Mouse (Mus musculus) left cerebral cortex, postnatal 4 days (tissue): Measurements from ENCODE around the gene Zfp36l1. TPM values are rescaled to one million over a fixed set of nuclear protein-coding genes. Genes with fewer than 3 reads are reported as not detected.

ENCODE experiments used
- DNase-seq: peaks from one replicate; pipeline ENCODE4 v3.0.0-alpha.2; 2022
- intact Hi-C: fragments of 180-260 bp; cut with DNase I; formaldehyde crosslinking; loops from one replicate; pipeline ENCODE4 v1.15.1; 2025
- total RNA-seq, 2 experiments: library from RNA; stranded (reverse); gene quantifications; 2 replicates each; pipeline ENCODE4 v1.2.3; 2021

The Zfp36l1 gene
- total RNA-seq, 2 experiments from 2014 or later = 47.2 to 54.4 TPM

DNA sequence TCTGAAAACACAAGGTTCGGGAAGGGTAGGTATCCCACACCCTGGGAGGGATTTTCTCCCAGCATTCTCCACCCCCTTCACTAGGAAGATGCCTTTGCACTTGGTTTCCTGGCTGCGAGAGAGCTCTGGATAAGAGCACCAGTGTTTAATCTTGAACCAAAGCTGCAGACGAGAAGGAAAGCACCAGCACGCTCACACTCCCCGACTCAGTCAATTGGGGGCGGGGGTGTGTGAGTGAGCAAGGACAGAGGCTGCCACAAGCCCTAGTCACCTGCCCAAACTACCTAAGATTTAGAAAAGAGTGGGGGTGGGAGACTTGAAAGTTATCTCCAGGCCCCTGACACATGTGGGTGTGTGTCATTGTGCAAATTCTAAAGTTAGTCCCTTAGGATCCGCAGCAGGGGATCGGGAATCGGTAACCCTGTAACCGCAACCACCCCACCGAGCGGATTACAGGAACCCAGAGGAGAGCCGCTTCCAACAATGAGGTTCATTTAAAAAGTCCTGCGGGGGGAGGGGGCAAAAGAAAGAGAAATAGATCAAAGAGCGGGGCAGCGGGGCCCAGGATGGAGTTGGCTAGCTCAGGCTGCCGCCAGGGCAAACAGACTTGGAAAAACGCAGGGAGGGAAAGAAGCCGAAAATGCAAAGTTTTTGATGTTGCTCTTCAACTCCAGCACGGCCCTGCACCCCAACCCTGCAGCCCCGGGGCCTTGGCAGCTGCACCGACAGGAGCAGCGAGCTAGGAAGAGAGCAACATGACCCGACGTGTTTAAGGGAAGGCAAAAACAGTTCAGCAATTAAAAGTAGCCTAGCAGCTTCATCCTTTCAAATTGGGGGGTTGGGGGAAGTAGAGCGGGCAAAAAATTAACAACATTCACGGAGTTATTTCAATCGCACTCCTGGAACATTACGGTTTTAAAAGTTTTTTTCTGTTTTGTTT, 1.4 kb downstream of the Zfp36l1 start:
- intact Hi-C loops = no loop called here
- no peak for DNase-seq

DNA sequence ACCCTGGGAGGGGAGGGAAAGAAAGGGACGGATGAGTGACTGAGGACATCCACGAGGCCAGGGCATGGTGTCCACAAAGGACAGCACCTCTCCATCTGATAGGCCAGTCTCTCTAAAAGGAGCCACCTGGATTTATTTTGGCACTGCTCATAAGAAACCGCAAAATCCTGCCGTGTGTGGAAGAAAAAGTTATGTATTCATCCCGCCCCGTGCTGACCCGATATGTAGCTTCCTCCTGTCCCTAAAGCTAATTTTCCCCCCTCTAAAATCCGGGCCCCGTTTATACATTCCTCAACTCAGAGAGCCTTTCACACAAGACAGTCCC, 2.3 kb downstream of the Zfp36l1 start:
- DNase-seq = no peak
- intact Hi-C loops = no loop called here

GRCm38 (mm10) chr12:80109753-80110545, 2.9 kb downstream of the Zfp36l1 start:
- intact Hi-C loops = loop anchor here (10.0 kb wide), 1 partner anchor 135 kb away; no protein-coding TSS in a partner anchor
- peak; percentile 55 for DNase-seq

DNA sequence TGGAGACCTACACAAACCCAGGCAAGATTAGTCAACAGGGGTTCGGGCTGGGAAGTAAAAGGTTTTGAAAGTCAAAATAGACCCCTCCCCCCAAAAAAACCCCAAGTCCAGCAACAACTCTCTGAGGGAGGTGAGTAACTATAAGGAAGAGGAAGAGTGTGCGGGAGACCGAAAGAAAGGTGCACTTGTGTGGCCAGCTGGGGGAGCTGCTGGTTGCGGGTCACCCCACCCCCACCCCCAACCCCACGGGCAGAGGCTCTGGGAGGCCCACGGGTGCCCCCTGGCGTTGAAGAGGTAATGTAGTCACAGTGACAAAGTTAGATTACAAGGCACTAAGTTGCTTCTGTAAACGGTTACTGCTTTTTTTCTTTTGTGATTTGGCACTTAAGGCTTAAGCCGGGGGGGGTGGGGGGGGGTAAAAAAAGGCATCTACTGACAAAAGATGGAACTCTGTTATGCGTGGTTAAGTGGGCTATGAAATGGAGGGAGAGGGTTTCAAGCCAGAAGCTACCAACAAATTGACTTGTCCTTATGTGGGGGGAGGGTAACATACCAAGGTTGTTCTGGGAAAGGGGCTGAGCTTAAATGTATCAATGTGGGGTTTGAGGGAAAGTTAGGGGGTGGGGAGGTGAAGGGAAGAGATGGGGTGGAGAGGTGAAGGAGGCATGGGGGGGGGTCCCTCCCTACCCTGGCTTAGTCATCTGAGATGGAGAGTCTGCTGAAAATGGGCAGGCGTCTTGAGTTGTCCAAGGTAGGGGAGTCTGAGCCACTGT, 3.7 kb downstream of the Zfp36l1 start:
- intact Hi-C loops = loop anchor here (10.0 kb wide), 1 partner anchor 134 kb away; no protein-coding TSS in a partner anchor

DNA sequence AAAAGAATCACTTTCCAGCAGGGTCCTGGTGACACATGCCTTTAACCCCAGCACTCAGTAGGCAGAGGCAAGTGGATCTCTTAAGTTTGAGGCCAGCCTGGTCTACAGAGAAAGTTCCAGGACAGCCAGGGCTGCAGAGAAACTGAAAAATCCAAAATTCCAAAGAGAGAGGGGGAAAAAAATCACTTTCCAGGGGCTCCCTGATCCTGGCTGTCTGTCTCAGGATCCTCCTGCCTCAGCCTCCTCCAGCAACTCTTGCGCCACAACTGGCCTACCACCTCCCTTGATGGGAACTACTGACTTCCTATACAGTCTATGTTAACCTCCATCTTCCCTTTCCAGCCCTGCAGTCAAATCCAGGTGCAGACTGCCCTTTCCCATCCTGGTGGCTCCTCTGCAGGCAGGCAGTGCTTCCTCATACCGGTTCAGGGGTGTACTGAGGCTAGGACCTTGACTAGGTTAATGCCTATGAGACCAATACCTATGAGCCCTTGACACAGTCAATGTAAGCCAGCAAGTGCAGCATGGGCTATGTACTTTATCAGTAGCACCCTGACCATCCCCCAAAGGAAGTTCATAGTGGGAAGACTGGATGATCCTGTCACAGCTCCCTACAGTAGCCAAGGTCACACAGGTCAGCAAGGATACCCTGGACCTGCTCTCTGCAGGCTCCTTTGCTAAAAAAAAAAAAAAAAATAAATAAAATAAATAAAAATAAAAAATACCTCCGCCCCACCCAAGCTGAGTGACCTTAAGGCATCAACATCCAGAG, 5.7 kb downstream of the Zfp36l1 start:
- intact Hi-C loops = loop anchor here (10.0 kb wide), 1 partner anchor 132 kb away; no protein-coding TSS in a partner anchor
- DNase-seq = no peak

More for the DNA sequence above, 3.7 kb downstream of the Zfp36l1 start:
- peak; percentile 93 for DNase-seq

DNA sequence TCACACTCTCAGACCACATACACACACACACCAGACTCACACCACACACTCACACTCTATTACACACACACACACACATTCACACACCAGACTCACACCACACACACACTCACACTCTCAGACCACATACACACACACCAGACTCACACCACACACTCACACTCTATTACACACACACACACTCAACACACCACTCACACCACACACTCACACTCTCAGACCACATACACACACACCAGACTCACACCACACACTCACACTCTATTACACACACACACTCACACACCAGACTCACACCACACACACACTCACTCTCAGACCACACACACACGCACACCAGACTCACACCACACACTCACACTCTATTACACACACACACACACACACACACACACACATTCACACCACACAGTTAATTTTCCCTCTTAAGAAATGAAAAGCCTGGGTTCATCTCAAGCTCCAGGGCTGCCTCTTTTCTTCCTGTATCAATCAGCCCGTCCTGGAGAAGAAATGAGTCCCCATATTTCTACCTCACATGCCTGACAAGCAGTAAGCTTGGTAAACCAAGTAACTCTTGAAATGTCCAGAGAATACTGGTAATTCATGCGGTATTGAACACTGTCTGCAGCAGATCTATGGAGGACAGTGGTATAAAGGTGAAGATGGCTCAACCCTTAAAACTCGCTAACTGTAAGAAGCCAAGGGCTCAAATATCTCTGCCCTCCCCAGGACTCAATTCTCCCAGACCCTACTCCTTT, 6.5 kb downstream of the Zfp36l1 start:
- no peak for DNase-seq
- intact Hi-C loops = loop anchor here (10.0 kb wide), 1 partner anchor 132 kb away; no protein-coding TSS in a partner anchor

GRCm38 (mm10) chr12:80103521-80103973, 9.3 kb downstream of the Zfp36l1 start:
- intact Hi-C loops = loop anchor here (2.0 to 10.0 kb wide), 2 partner anchors 129 to 499 kb away; no protein-coding TSS in a partner anchor
- DNase-seq = no peak

- DNase-seq = no peak
- intact Hi-C loops = loop anchor here (2.0 to 10.0 kb wide), 2 partner anchors 128 to 498 kb away; no protein-coding TSS in a partner anchor
Measured at GRCm38 (mm10) chr12:80103089-80103488, 9.7 kb downstream of the Zfp36l1 start.

GRCm38 (mm10) chr12:80098825-80099224, 14.0 kb downstream of the Zfp36l1 start:
- intact Hi-C loops = no loop called here

GRCm38 (mm10) chr12:80096734-80097133, 16.1 kb downstream of the Zfp36l1 start:
- no peak for DNase-seq
- intact Hi-C loops = no loop called here

More at GRCm38 (mm10) chr12:80098825-80099224, 14.0 kb downstream of the Zfp36l1 start:
- no peak for DNase-seq

GRCm38 (mm10) chr12:80092787-80093186, 20.0 kb downstream of the Zfp36l1 start:
- intact Hi-C loops = no loop called here
- no peak for DNase-seq

- no peak for DNase-seq
- intact Hi-C loops = no loop called here
Measured at GRCm38 (mm10) chr12:80091080-80091479, 21.7 kb downstream of the Zfp36l1 start.

DNA sequence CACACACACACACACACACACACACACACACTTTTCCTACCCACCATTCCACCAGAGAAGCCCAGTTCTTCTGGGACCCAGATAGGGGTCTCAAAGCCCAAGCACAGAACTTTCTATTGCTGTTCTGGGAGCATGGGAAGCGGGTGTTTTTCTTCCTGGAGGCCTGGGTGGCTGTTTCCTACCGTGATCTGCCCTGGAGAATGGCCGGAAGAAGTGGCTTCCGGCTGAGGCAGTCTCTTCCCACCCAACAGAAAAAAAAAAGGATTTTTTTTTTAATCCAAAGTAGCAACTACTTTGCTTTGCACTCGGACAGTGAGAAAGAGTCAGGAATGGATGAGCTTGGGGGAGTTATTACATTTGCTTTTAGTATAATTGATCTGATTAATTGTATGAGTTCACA, 22.3 kb downstream of the Zfp36l1 start:
- DNase-seq = no peak
- intact Hi-C loops = no loop called here

DNA sequence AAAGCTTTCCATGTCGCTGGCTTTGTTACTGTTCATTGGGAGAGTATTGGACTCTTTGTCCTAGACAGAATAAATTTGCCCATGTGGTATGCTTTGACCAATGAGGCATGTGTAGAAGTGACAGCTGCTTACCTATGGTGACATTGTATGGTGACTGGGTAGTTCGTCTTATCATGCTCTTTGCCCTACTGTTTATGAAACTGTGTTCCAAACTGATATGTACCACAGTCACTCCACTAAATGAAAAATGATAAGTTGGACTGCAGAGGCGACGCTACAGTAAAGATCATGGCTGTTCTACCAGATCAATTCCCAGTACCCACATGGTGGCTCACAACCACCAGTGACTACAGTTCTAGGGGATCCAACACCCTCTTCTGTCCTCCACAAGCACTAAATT, 24.7 kb downstream of the Zfp36l1 start:
- no peak for DNase-seq
- intact Hi-C loops = no loop called here

GRCm38 (mm10) chr12:80084446-80085112, 28.2 kb downstream of the Zfp36l1 start:
- DNase-seq = no peak
- intact Hi-C loops = no loop called here

DNA sequence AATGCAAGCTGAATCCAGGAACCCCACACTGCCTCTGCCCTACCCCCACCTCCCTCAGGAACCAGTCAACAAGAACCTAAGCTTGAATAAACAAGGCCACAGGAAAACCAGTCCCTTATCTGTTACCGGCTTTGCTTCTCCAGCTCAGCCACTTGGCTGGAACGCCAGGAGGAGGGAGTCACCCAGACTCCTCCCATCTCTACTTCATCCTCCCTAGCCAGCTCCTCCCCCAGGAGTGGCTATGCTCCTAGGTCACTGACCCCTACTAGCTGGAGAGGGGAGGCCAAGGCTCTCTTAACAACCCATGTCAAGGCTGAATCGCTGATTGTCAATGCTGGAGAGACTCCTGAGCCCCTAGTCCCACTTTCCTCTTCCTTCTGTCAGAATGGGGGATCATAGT, 28.9 kb downstream of the Zfp36l1 start:
- intact Hi-C loops = no loop called here
- no peak for DNase-seq

DNA sequence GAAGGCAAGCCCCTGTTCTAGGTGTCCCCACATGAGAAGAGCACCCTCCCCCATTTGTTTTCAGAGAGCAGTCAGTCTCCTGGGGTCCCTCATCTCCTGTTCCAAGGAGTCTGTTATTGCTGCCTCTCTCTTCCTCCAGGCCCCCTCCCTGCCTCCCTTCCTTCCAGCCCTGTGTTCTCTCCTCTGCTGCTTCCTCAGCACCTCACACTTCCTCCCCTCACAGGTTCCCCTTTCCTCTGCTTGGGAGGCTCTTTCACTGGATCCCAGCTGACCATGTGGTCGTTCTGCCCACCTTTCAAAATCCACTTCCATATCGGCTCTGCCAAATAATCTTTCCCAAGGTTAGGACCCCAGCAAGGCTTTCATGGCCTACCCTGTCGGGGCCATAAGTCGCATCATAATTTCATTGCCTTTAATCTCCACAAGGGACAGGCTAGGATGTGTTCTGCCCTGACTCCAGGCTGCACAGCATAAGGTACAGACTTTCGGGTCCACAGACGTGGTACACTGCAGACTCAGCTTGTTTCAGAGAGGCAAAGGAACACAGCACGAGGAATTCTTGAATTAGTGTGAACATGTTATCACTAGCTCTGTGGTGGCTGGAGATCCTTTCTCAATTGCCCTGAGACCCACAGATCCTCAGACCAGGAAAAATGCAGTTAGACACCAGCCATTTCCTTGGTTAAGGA, 29.5 kb downstream of the Zfp36l1 start:
- no peak for DNase-seq
- intact Hi-C loops = no loop called here

DNA sequence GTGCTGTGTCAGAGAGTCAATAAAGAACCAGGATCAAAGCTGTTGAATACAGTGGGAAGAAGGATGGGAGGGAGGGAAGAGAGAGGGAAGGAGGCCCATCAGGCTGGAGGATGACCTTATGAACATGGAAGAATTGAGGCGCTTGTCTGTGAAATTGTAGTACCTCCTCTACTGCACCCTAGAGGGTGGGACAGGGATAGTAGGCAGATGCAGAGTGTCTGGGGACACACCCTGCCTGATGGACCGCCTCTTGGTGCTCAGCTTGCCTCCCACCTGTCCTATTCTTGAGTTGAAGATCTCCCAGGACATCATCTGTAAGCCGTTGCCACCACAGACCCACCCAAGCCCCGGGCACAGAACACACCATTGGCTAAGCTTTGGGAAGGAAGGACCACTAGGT, 30.1 kb downstream of the Zfp36l1 start:
- intact Hi-C loops = no loop called here

More for the DNA sequence above, 30.1 kb downstream of the Zfp36l1 start:
- DNase-seq = no peak
